Mouse (Mus musculus) spleen, adult 2 months (tissue): ENCODE measurements around the gene Olfr777. TPM values are rescaled to one million over a fixed set of nuclear protein-coding genes. Genes with fewer than 3 reads are reported as not detected.
"Not testable (repeated sequence)": the region's sequence is repeated elsewhere in the genome, so short reads cannot be mapped to it uniquely, and the experiment has no call there.

Source experiments
- DNase-seq, 2 experiments: peaks; one replicate each; pipeline versions ENCODE4 v3.0.0 to v3.0.0-alpha.2; 2012 to 2021; ENCODE audit warnings: low spot score in 2 of 2, low read depth in 1 of 2
- H3K27ac ChIP-seq: fragments of 200-500 bp; 2 replicates; pipeline ENCODE4 v1.5.1; 2012; ENCODE audit warnings: low read length, inconsistent platforms; ENCODE audit not compliant: insufficient read depth
- H3K27me3 ChIP-seq: fragments of 200-500 bp; 2 replicates; pipeline ENCODE4 v1.6.1; 2012; ENCODE audit warnings: mild to moderate bottlenecking, moderate library complexity, low read length, inconsistent platforms; ENCODE audit not compliant: control insufficient read depth, insufficient read depth
- H3K36me3 ChIP-seq: fragments of 200-500 bp; 2 replicates; pipeline ENCODE4 v1.6.1; 2012; ENCODE audit warnings: mild to moderate bottlenecking, low read length, inconsistent platforms; ENCODE audit not compliant: control insufficient read depth, insufficient read depth
- H3K4me1 ChIP-seq: fragments of 200-500 bp; 2 replicates; pipeline ENCODE4 v1.6.1; 2011; ENCODE audit warnings: inconsistent platforms; ENCODE audit not compliant: control insufficient read depth, insufficient read depth, insufficient read length
- H3K4me3 ChIP-seq: fragments of 200-500 bp; 2 replicates; pipeline ENCODE4 v1.5.1; 2011; ENCODE audit warnings: mild to moderate bottlenecking, inconsistent platforms; ENCODE audit not compliant: insufficient read depth, insufficient read length; ENCODE audit errors: extremely low read depth
- CTCF ChIP-seq: fragments of 200-500 bp; IDR thresholded peaks from 2 replicates; pipeline ENCODE4 v1.5.1; 2011; ENCODE audit warnings: mild to moderate bottlenecking, inconsistent platforms; ENCODE audit not compliant: insufficient read depth, insufficient read length, insufficient replicate concordance; ENCODE audit errors: extremely low read depth
- POLR2A ChIP-seq: fragments of 200-500 bp; IDR thresholded peaks from 2 replicates; pipeline ENCODE4 v1.6.1; 2011; ENCODE audit warnings: low read depth, low read length, inconsistent platforms
- WGBS: fragments of 180-500 bp; shearing (Covaris S2); methylation state at CpG from one replicate; pipeline ENCODE4 v1.1.7; 2018; 5-methylcytosine and 5-hydroxymethylcytosine counted together
- polyA plus RNA-seq: library from polyadenylated mRNA; depleted of rRNA; stranded (reverse); fragments of >200 nt; gene quantifications from 2 replicates; pipeline ENCODE4 v1.2.3, GENCODE M21; 2012; rRNA removed

Gene Olfr777
- not detected in 2 replicates for polyA plus RNA-seq

GRCm38 (mm10) chr10:129271081-129271535, at the start of gene Olfr777:
Gene Olfr777 (minus strand): TSS chr10:129271485.
- TF ChIP-seq POLR2A: no peak
- TF ChIP-seq CTCF: no peak
- H3K27me3 ChIP-seq: no peaks in the 10 kb centered on the region
- WGBS: 88% methylated on average over 2 of the region's 2 CpGs
- no peak within 1 kb of the TSS for H3K4me3 ChIP-seq
- DNase-seq: no peak
- no peak within 1 kb of the TSS for H3K27ac ChIP-seq
- H3K36me3 ChIP-seq: no peaks in the 10 kb centered on the region
- no peaks in the 10 kb centered on the region for H3K4me1 ChIP-seq

- no peaks in the 10 kb centered on the region for H3K36me3 ChIP-seq
- 86% methylated on average over 3 of the region's 3 CpGs for WGBS
- DNase-seq: no peak
- no peak within 1 kb of the TSS for H3K27ac ChIP-seq
- H3K4me3 ChIP-seq: no peak within 1 kb of the TSS
- H3K27me3 ChIP-seq: no peaks in the 10 kb centered on the region
- no peaks in the 10 kb centered on the region for H3K4me1 ChIP-seq
- TF ChIP-seq CTCF: no peak
- no peak for TF ChIP-seq POLR2A
Observed at GRCm38 (mm10) chr10:129317817-129318216, 46.5 kb upstream of the Olfr777 start, which contains the start of gene Olfr780. Gene Olfr780 (plus strand): TSS chr10:129318117.

GRCm38 (mm10) chr10:129313521-129313920, 42.2 kb upstream of the Olfr777 start:
- H3K27me3 ChIP-seq, H3K27ac ChIP-seq, H3K4me3 ChIP-seq, H3K4me1 ChIP-seq, H3K36me3 ChIP-seq, DNase-seq: not testable (repeated sequence)
- no CpG with 5 or more reads among the region's 1 CpGs for WGBS

- WGBS: 33% methylated on average over 1 of the region's 1 CpGs
- H3K27me3 ChIP-seq, H3K27ac ChIP-seq, H3K4me3 ChIP-seq, H3K4me1 ChIP-seq, DNase-seq, H3K36me3 ChIP-seq: not testable (repeated sequence)
Observed at GRCm38 (mm10) chr10:129312973-129313372, 41.7 kb upstream of the Olfr777 start.

GRCm38 (mm10) chr10:129258827-129259226, 12.5 kb downstream of the Olfr777 start, which contains the start of gene Olfr776:
Gene Olfr776 (plus strand): TSS chr10:129259127.
- H3K4me3 ChIP-seq: no peak within 1 kb of the TSS
- no peak for TF ChIP-seq POLR2A
- no peak for TF ChIP-seq CTCF
- no peaks in the 10 kb centered on the region for H3K4me1 ChIP-seq
- H3K27me3 ChIP-seq: no peaks in the 10 kb centered on the region
- no peak within 1 kb of the TSS for H3K27ac ChIP-seq
- H3K36me3 ChIP-seq: no peaks in the 10 kb centered on the region
- DNase-seq: no peak

GRCm38 (mm10) chr10:129248112-129248511, 23.2 kb downstream of the Olfr777 start, which contains the start of gene Olfr775:
Gene Olfr775 (plus strand): TSS chr10:129248412.
- TF ChIP-seq CTCF: no peak
- no peak for TF ChIP-seq POLR2A

GRCm38 (mm10) chr10:129235904-129236303, 35.4 kb downstream of the Olfr777 start, which contains the start of gene Olfr774:
Gene Olfr774 (plus strand): TSS chr10:129236204.
- H3K27ac ChIP-seq: no peak within 1 kb of the TSS
- 76% methylated on average over 2 of the region's 2 CpGs for WGBS
- no peak for DNase-seq
- no peaks in the 10 kb centered on the region for H3K36me3 ChIP-seq
- H3K27me3 ChIP-seq: no peaks in the 10 kb centered on the region
- no peak for TF ChIP-seq POLR2A
- TF ChIP-seq CTCF: no peak
- no peaks in the 10 kb centered on the region for H3K4me1 ChIP-seq
- H3K4me3 ChIP-seq: no peak within 1 kb of the TSS

More at GRCm38 (mm10) chr10:129248112-129248511, 23.2 kb downstream of the Olfr777 start, which contains the start of gene Olfr775:
- H3K27ac ChIP-seq: no peak within 1 kb of the TSS
- no peaks in the 10 kb centered on the region for H3K4me1 ChIP-seq
- DNase-seq: no peak
- no peaks in the 10 kb centered on the region for H3K27me3 ChIP-seq
- WGBS: 79% methylated on average over 3 of the region's 3 CpGs
- no peaks in the 10 kb centered on the region for H3K36me3 ChIP-seq
- H3K4me3 ChIP-seq: no peak within 1 kb of the TSS

GRCm38 (mm10) chr10:129230737-129231136, 40.5 kb downstream of the Olfr777 start:
- TF ChIP-seq CTCF (no peak), POLR2A (no peak)
- Histone ChIP-seq H3K36me3 (no peaks in the 10 kb centered on the region), H3K27ac (no peak overlapping the region), H3K27me3 (no peaks in the 10 kb centered on the region), H3K4me1 (no peaks in the 10 kb centered on the region), H3K4me3 (no peak overlapping the region)
- WGBS: 80% methylated on average over 1 of the region's 1 CpGs
- DNase-seq: no peak

Other genes starting within 250 kb of the Olfr777 start
- gene Olfr764-ps1, start 231.6 kb downstream of the Olfr777 start, polyA plus RNA-seq: not detected in 2 replicates
- not detected in 2 replicates for gene Olfr765, start 221.5 kb downstream of the Olfr777 start, polyA plus RNA-seq
- not detected in 2 replicates for gene Olfr766-ps1, start 202.5 kb downstream of the Olfr777 start, polyA plus RNA-seq
- not detected in 2 replicates for gene Olfr767, start 188.6 kb downstream of the Olfr777 start, polyA plus RNA-seq
- not detected in 2 replicates for gene Olfr768, start 172.1 kb downstream of the Olfr777 start, polyA plus RNA-seq
- gene Olfr769, start 153.6 kb downstream of the Olfr777 start, polyA plus RNA-seq: not detected in 2 replicates
- gene Olfr770, start 132.5 kb downstream of the Olfr777 start, polyA plus RNA-seq: not detected in 2 replicates
- not detected in 2 replicates for gene Olfr771, start 106.7 kb downstream of the Olfr777 start, polyA plus RNA-seq
- gene Olfr772, start 93.6 kb downstream of the Olfr777 start, polyA plus RNA-seq: not detected in 2 replicates
- gene Olfr773, start 84.1 kb downstream of the Olfr777 start, polyA plus RNA-seq: not detected in 2 replicates
- not detected in 2 replicates for gene Olfr774, start 35.3 kb downstream of the Olfr777 start, polyA plus RNA-seq
- gene Olfr775, start 23.1 kb downstream of the Olfr777 start, polyA plus RNA-seq: not detected in 2 replicates
- not detected in 2 replicates for gene Olfr776, start 12.4 kb downstream of the Olfr777 start, polyA plus RNA-seq
- not detected in 2 replicates for gene Olfr780, start 46.6 kb upstream of the Olfr777 start, polyA plus RNA-seq
- not detected in 2 replicates for gene Olfr781, start 57.4 kb upstream of the Olfr777 start, polyA plus RNA-seq
- gene Olfr782, start 77.4 kb upstream of the Olfr777 start, polyA plus RNA-seq: not detected in 2 replicates
- not detected in 2 replicates for gene Olfr784, start 112.6 kb upstream of the Olfr777 start, polyA plus RNA-seq
- not detected in 2 replicates for gene Olfr785, start 133.9 kb upstream of the Olfr777 start, polyA plus RNA-seq
- not detected in 2 replicates for gene Olfr786, start 155.8 kb upstream of the Olfr777 start, polyA plus RNA-seq
- gene Olfr787, start 190.4 kb upstream of the Olfr777 start, polyA plus RNA-seq: not detected in 2 replicates
- not detected in 2 replicates for gene Olfr788, start 199.5 kb upstream of the Olfr777 start, polyA plus RNA-seq
- not detected in 2 replicates for gene Olfr789, start 213.3 kb upstream of the Olfr777 start, polyA plus RNA-seq
- gene Olfr790, start 227.0 kb upstream of the Olfr777 start, polyA plus RNA-seq: not detected in 2 replicates